Mouse (Mus musculus): ENCODE measurements around the gene Lep. TPM values are rescaled to one million over a fixed set of nuclear protein-coding genes. Genes with fewer than 3 reads are reported as not detected.
A peak's percentile ranks its signal among the peaks of the same experiment; 100 is the strongest.

Gene Lep
- not detected in 2 replicates for polyA plus RNA-seq (2012; rRNA removed)

DNA sequence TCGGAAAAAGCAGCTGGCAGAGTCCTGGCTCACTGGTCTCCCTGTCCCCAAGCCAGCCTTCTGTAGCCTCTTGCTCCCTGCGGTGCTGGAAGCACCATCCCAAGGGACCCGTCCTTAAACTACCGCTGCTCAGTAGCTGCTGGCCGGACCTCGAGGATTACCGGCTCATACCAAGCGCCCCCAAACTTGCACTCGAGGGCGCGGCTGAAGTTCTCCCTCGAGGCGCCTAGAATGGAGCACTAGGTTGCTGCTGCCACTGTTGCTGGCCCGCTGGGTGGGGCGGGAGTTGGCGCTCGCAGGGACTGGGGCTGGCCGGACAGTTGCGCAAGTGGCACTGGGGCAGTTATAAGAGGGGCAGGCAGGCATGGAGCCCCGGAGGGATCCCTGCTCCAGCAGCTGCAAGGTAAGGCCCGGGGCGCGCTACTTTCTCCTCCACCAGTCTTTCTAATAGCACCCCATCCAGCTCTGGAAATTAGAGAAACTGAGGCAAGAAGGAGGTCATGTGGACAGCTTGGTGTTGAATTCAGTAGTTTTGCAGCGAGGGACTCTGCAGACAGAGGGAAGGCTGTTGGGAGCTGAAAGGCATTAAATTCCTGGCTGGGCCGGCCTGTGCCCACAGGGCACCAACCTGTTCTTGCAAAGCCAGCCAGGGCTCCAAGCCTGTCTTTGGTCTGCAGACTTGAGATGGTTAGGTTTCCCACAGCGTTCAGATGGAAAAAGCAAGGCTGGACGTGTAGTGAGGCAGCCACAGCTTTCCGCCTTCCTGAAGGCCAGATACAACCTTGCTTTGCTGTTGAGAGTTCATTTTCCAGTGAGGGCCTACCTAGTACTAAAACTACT is at the start of gene Lep:
Gene Lep, plus strand, starts transcription at position 375 of the 840 bp plus-strand sequence.
- TF ChIP-seq CTCF (IDR thresholded peaks at IDR 0.05; ENCODE audit: extremely low read depth, insufficient read depth, low read length) (no peak), POLR2A (IDR thresholded peaks at IDR 0.05; ENCODE audit: extremely low read depth, insufficient read depth, low read length) (no peak)
- H3K4me3 ChIP-seq (ENCODE audit: insufficient read depth, low read length) = no peak within 1 kb of the TSS
- no peaks in the 10 kb centered on the region for H3K4me1 ChIP-seq (ENCODE audit: control insufficient read depth, insufficient read depth, low read length)
- H3K27ac ChIP-seq (ENCODE audit: insufficient read depth, low read length) = no peak within 1 kb of the TSS

DNA sequence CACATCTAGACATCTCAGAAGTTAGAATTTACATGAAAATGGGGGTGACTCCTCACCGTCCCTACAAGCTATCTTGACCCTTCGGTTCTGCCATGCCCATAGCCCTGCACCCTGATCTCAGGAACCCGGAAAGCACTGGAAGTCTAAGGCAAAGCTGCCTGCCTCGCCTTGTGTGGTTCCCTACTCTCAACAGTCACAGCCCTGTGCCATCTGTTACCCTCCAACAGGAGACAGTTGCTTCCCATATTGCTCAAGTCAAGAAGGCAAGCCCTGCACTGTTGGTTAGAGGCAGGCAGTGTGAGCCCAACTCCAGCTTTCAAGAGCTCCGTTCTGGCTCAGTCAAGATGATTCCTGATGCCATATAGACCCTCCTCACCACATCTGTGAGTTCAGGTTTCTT is 48.4 kb upstream of the Lep start:
- Histone ChIP-seq H3K4me3 (ENCODE audit: insufficient read depth, low read length) (no peak overlapping the region), H3K27ac (ENCODE audit: insufficient read depth, low read length) (no peak overlapping the region), H3K4me1 (ENCODE audit: control insufficient read depth, insufficient read depth, low read length) (0 out of 2 replicates have a peak, but pooled peaks cover 1% of the 10 kb centered on the region)
- TF ChIP-seq POLR2A (IDR thresholded peaks at IDR 0.05; ENCODE audit: extremely low read depth, insufficient read depth, low read length) (no peak), CTCF (IDR thresholded peaks at IDR 0.05; ENCODE audit: extremely low read depth, insufficient read depth, low read length) (no peak)

DNA sequence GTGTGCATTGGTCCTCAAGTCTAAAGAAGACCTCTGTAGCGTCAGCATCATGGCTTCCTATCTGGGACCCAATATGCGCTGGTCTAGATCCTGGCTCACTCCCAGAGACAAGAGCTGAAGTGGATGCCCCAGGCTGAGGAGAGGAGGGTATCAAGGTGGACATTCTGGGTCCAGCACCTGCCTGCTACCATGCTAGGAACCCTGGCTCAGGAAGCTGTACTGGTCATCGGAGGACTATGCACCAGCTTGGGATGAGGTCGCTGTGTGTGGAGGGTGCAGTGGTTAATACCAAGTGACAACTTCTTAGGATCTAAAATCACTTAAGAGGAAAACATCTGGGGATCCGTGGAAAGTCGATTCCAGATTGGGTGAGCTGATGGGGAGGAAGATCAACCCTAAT is 46.8 kb upstream of the Lep start:
- TF ChIP-seq CTCF (IDR thresholded peaks at IDR 0.05; ENCODE audit: extremely low read depth, insufficient read depth, low read length) (no peak), POLR2A (IDR thresholded peaks at IDR 0.05; ENCODE audit: extremely low read depth, insufficient read depth, low read length) (no peak)
- Histone ChIP-seq H3K4me3 (ENCODE audit: insufficient read depth, low read length) (no peak overlapping the region), H3K27ac (ENCODE audit: insufficient read depth, low read length) (no peak overlapping the region), H3K4me1 (ENCODE audit: control insufficient read depth, insufficient read depth, low read length) (peaks cover 3% of the 10 kb centered on the region; the same call in 1 of the 2 replicates)

DNA sequence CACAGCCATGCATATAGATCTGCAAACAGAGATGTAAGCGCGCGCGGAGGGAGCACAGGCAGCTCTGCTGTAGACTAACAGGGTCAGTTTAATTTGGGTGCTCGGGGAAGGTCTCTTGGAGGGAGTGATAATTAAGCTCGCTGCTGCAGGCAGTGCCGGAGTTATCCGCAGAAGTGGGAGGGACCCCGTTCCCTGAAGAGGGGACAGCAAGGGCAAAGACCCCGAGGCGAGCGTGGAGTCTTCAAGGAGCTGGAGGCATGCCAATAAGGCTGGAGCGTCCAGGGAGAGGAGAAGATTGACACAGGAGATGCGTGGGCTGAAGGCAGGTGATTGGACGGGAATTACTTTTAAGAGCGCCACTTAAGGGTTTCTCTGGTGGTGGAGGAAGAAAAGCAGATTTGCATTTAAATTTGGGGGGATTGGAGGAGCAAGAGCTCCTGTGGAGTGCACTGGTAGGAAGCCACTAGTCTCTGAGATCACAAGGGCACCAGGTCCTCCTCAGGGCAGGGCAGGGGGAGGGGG is 43.1 kb upstream of the Lep start:
- Histone ChIP-seq H3K27ac (ENCODE audit: insufficient read depth, low read length) (no peak overlapping the region), H3K4me3 (ENCODE audit: insufficient read depth, low read length) (peak overlapping the region; percentile 13), H3K4me1 (ENCODE audit: control insufficient read depth, insufficient read depth, low read length) (peaks cover 3% of the 10 kb centered on the region; the same call in 1 of the 2 replicates)
- TF ChIP-seq POLR2A (IDR thresholded peaks at IDR 0.05; ENCODE audit: extremely low read depth, insufficient read depth, low read length) (no peak), CTCF (IDR thresholded peaks at IDR 0.05; ENCODE audit: extremely low read depth, insufficient read depth, low read length) (no peak)

DNA sequence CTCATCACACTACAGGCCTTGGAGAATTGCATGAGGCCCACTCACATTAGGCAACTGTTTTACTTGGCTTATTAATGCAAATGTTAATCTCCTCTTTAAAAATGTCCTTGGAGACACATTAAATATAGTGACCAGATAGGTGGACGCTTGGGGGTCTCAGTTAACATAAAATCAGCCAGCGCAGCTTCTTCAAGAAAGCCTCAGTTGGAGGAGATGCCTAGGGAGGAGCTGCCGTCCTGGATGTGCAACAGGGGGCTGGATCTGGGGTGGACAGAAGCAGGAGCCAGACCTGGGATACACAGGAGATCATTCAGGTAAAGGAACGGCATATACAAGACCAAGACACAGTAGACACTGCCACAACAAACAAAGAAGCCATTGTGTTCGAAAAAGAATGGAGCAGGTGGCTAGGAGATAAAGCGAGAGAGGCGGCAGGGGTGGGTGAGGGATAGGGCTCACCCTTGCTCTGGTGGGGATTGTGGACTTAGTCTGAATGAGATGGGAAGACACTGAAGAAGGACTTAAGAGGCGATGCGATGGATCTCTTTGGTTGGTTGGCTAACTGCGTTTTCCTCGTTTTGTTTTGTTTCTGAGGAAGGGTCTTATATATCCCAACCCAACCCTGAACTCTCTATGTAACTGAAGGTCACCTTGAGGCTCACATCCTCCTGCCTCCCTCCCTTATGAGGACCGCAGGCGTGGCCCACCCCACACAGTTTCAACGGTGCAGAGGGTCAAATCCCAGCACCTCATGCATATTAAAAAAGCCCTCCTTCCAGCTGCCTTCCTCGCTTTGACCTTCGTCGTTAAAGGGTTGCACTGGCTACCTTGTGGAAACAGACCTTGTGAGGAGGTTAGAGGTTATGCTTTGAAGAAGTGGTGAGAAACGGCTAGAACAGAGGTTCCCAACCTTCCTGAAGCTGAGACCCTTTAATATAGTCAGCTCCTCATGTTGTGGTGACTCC is 40.0 kb upstream of the Lep start:
- no peak for TF ChIP-seq CTCF (IDR thresholded peaks at IDR 0.05; ENCODE audit: extremely low read depth, insufficient read depth, low read length)
- TF ChIP-seq POLR2A (IDR thresholded peaks at IDR 0.05; ENCODE audit: extremely low read depth, insufficient read depth, low read length) = no peak
- Histone ChIP-seq H3K27ac (ENCODE audit: insufficient read depth, low read length) (no peak overlapping the region), H3K4me1 (ENCODE audit: control insufficient read depth, insufficient read depth, low read length) (peaks cover 3% of the 10 kb centered on the region; the same call in 1 of the 2 replicates), H3K4me3 (ENCODE audit: insufficient read depth, low read length) (no peak overlapping the region)

DNA sequence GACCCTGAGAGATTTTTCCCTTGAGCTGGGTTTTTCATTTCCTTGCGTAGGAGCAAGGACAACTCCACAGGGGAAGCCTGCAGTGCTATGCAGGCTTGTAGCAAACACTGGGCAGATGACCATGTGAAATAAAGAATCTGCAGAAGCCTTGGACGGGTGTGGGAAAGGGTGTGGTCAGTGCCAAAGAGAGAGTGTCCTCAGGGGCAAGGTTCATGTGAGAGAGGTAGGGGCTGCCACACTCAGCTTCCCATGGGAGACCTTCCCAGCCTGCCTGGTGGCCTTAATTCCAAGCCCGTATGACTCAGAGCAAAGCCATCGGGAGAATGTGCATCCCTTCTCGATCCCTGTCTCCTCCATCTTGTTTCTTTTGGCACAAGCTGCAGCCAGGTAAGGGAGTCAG is 39.1 kb upstream of the Lep start:
- TF ChIP-seq POLR2A (IDR thresholded peaks at IDR 0.05; ENCODE audit: extremely low read depth, insufficient read depth, low read length) (no peak), CTCF (IDR thresholded peaks at IDR 0.05; ENCODE audit: extremely low read depth, insufficient read depth, low read length) (no peak)
- Histone ChIP-seq H3K4me1 (ENCODE audit: control insufficient read depth, insufficient read depth, low read length) (peaks cover 2% of the 10 kb centered on the region; the same call in 1 of the 2 replicates), H3K4me3 (ENCODE audit: insufficient read depth, low read length) (no peak overlapping the region), H3K27ac (ENCODE audit: insufficient read depth, low read length) (no peak overlapping the region)

DNA sequence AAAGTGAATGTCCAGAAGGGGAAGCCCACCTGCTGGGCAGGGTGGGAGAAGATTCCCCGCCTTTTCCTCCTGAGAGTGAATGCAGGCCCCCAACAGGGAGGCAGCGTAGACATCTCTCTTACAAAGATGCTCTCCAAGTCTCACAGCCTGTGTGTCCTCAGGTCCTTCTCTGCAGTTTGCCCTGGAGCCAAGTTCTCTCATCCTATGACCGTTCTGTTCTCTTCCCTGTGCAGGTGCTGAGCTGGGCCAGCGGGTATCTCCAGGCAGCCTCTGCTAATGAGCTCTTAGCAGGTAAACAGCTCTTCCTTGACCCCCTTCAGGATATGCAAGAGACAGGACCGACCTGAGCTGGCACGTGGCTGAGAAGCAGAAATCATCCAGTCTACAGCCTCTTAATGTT is 38.5 kb upstream of the Lep start:
- H3K4me3 ChIP-seq (ENCODE audit: insufficient read depth, low read length) = no peak overlapping the region
- TF ChIP-seq POLR2A (IDR thresholded peaks at IDR 0.05; ENCODE audit: extremely low read depth, insufficient read depth, low read length) = no peak
- TF ChIP-seq CTCF (IDR thresholded peaks at IDR 0.05; ENCODE audit: extremely low read depth, insufficient read depth, low read length) = no peak
- H3K27ac ChIP-seq (ENCODE audit: insufficient read depth, low read length) = no peak overlapping the region
- peaks cover 2% of the 10 kb centered on the region; the same call in 1 of the 2 replicates for H3K4me1 ChIP-seq (ENCODE audit: control insufficient read depth, insufficient read depth, low read length)

DNA sequence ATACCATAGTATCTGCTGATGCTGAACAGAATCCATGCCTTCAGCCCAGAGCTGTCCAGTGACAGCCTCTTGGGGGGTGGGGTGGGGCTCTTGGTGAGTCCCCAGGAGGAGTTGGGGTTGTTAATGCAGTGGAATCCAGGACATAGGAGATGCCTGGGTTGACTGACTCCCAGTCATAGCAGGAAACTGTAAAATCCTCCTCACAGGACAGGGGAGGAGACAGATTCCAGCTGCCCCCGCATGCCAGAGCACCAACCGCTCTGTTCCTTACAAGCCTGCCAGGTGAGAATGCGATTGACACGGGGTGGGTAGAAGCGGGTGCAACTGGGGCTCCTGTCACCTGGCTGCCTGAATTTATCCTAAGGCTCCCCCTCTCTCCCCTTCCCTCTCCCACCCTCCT is 37.9 kb upstream of the Lep start:
- no peak for TF ChIP-seq POLR2A (IDR thresholded peaks at IDR 0.05; ENCODE audit: extremely low read depth, insufficient read depth, low read length)
- no peak for TF ChIP-seq CTCF (IDR thresholded peaks at IDR 0.05; ENCODE audit: extremely low read depth, insufficient read depth, low read length)
- no peak overlapping the region for H3K4me3 ChIP-seq (ENCODE audit: insufficient read depth, low read length)
- H3K27ac ChIP-seq (ENCODE audit: insufficient read depth, low read length) = no peak overlapping the region
- H3K4me1 ChIP-seq (ENCODE audit: control insufficient read depth, insufficient read depth, low read length) = peaks cover 2% of the 10 kb centered on the region; the same call in 1 of the 2 replicates

Measured in cortical plate, adult 2 months (tissue).